Mouse (Mus musculus): ENCODE results near the gene Mon1a. TPM values are rescaled to one million over a fixed set of nuclear protein-coding genes. Genes with fewer than 3 reads are reported as not detected.
A peak's percentile ranks its signal among the peaks of the same experiment; 100 is the strongest.

Gene Mon1a
- total RNA-seq, 2 experiments from 2014 or later, result 22.2 to 25.4 TPM

DNA sequence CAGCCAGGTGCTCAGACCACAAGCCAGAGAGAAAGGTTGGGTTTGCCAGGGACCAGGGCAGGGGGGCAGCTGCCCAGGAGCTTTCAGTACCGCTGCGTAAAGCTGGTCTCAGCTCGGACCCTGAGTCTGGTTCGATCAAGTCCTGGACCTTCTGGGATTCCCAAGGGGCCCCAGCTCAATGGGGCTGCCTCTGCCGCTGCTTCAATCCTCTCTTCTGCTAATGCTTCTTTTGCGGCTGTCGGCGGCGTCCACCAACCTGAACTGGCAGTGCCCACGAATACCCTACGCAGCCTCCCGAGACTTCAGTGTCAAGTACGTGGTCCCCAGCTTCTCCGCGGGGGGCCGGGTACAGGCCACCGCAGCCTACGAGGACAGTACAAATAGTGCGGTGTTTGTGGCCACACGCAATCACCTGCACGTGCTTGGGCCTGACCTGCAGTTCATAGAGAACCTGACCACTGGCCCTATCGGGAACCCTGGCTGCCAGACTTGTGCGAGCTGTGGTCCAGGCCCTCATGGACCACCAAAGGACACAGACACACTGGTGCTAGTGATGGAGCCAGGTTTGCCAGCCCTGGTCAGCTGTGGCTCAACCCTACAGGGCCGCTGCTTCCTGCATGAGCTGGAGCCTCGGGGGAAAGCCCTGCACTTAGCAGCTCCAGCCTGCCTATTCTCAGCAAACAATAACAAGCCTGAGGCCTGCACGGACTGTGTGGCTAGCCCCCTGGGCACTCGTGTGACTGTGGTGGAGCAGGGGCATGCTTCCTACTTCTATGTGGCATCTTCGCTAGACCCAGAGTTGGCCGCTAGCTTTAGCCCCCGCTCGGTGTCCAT lies 19.2 kb downstream of the Mon1a start:
- intact Hi-C loops (cut with DNase I), result no loop called here
- no peak for DNase-seq (ENCODE audit: low spot score in 2 of 2)

DNA sequence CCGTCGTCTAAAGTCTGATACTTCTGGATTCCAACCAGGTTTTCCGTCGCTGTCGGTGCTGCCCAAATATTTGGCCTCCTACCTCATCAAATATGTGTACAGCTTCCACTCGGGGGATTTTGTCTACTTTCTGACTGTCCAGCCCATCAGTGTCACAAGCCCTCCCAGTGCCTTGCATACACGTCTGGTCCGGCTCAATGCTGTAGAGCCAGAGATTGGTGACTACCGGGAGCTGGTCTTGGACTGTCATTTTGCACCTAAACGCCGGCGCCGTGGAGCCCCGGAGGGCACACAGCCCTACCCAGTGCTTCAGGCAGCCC lies 19.8 kb downstream of the Mon1a start:
- DNase-seq (ENCODE audit: low spot score in 2 of 2), result no peak
- intact Hi-C loops (cut with DNase I), result no loop called here

DNA sequence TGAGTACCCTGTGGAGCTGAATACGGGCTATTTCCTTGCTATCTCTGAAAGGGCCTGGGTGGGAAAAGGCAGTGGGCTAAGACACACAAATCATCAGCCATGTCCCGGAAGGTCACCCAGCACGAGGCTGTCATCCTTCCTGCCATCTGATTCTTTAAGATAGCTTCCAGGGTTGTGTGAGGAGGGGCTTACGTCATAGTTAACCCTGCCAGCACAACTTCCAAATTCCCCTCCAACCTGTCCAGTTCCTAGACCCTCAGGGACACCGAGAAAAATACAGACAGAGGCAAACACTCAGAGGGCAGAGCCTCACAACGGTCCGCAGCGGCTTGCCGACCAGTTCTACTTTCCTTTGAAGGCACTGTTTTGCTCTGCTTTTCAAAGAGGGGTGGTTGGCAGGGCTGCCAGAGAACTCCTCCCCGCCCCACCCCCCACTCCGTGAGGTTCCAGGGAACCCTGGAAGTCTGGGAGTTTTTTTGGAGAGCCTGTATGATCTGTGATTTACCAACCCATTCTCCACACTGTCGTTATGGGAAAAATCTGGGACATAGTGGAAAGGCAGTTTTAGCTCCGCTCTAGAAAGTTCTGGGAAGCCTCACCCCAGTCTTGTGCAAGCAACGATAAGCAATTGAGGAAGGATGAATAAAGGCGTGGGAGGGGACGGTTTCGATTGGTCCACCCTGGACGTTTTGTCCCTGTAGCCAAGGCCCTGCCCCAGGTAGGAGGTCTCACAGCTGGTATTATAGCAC lies 20.6 kb downstream of the Mon1a start:
- no peak for DNase-seq (ENCODE audit: low spot score in 2 of 2)
- intact Hi-C loops (cut with DNase I), result no loop called here

DNA sequence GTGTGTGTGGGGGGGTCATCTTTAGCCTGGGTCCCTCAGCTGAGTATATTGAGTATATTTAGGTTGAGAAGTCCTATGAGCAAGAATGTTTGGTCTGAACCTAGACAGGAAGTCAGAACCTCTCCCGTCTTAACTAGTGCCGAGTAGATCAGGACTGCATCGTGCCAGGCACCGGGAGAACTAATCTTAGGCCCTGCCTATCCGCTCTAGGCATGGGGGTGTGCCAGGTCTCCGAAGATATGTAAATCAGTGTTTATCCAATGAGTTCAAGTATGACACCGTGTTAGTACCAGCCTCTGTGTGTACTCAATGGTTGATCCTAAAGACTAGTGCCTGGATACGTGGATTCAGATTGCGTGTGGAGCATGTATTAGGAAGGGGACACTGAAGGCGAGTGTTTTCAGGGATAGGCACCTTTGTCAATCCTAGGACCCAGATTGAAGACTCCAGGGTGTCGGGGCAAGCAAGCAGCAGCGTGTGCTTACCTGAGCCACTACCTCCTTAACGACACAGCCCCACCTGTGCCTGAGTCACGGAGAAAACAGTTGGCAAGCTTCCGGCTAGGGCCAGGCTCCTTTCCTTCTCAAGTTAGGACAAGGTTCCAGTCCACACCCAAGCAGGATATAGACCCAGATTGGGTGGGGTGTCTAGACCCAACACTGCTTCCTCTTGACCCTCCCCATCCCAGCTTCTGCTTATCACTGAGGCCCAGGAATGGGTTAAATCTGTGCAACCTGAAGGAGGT lies 22.2 kb downstream of the Mon1a start:
- intact Hi-C loops (cut with DNase I), result no loop called here
- no peak for DNase-seq (ENCODE audit: low spot score in 2 of 2)

DNA sequence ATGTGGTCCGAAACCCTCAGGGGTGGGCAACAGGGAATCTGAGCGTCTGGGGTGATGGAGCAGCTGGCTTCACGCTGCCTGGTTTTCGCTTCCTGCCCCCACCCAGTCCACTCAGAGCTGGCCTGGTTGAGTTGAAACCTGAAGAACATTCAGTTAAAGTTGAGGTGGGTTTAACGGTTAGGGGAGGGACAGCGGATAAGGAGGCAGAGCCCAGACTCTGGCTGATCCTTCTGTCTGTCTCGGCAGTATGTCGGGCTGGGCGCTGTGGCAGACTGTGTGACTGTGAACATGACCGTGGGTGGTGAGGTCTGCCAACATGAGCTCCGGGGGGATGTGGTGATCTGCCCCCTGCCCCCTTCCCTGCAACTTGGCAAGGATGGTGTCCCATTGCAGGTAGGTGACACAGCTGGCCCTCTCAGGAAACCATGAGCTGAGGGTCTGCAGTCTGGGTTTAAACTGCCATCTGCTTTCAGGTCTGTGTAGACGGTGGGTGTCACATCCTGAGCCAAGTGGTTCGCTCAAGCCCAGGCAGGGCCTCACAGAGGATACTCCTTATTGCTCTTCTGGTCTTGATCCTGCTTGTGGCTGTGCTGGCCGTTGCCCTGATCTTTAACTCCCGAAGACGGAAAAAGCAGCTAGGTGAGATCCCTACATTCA lies 26.9 kb downstream of the Mon1a start:
- intact Hi-C loops (cut with DNase I), result no loop called here

DNA sequence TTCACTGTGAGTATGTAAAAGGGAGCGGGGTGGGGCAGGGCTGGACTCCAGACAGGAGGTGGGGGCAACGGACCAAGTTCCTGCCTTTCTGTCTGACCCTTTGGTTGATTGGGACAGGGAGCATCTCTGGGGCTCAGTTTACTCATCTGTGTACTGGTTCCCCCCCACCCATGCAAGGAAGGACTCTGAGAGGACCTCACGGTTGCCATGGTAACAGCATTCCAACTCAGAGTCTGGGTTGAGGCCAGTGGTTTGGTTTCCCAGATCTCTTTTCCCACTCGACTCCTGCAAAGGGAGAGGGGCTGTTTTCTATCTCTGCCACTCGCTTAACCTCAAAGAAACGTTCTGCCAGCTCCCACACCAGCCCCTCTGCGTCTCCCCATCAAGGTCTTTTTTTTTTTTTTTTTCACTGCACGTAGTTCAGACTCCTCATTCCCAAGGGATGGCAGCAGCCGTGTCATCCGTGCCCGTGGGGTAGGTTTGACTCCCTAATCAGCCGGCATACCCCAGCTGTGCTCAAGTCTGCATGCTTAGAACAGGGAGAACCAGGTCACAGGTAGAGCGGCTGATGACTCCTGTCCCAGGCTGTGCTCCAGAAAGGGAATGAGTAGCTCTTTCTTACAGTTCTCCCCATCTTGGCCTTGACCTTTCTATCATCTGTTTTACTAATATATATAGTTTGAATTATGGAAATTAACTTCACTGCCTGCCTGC lies 30.1 kb downstream of the Mon1a start:
- peak; percentile 54 to 72 for DNase-seq (ENCODE audit: low spot score in 2 of 2)
- intact Hi-C loops (cut with DNase I), result no loop called here

More for the DNA sequence above, 26.9 kb downstream of the Mon1a start:
- no peak for DNase-seq (ENCODE audit: low spot score in 2 of 2)

DNA sequence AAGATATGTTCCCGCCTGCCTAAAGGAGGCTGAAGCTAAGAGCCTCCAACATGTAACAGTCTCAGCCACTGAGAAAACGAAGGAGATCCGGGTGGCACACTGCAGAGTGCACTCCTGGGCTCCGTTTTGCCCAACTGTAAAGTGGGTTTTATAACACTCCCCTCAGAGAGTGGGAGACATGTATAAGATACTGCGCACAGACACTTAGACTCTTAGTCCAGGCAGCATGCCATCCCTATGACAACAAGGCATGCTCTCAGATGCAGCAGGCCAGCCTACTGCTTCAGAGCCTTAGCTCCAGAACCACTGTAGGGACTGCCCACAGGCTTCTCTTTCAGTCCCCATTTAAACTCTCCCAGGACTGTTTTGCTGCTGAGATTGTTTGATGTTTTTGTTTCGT lies 30.9 kb downstream of the Mon1a start:
- peak in 1 of 2 experiments; percentile 69 for DNase-seq (ENCODE audit: low spot score in 2 of 2)
- intact Hi-C loops (cut with DNase I), result no loop called here

DNA sequence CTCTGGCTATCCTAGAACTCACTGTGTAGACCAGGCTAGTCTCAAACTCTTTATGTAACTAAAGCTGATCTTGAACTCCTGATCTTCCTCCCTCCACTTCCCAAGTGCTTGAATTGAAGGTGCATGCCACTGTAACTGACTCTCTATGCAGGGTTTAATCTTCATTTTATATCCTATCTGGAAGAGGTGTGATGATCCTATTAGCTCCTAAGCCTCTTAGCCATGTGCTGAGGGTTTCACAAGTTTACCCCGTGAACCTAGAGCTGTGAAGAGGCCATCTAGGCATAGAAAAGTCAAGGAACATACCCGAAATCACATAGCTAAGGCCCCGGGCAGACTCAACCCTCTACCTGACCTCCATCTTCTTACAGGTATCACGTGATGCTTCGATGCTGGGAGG lies 31.5 kb downstream of the Mon1a start:
- intact Hi-C loops (cut with DNase I), result no loop called here
- DNase-seq (ENCODE audit: low spot score in 2 of 2), result no peak

DNA sequence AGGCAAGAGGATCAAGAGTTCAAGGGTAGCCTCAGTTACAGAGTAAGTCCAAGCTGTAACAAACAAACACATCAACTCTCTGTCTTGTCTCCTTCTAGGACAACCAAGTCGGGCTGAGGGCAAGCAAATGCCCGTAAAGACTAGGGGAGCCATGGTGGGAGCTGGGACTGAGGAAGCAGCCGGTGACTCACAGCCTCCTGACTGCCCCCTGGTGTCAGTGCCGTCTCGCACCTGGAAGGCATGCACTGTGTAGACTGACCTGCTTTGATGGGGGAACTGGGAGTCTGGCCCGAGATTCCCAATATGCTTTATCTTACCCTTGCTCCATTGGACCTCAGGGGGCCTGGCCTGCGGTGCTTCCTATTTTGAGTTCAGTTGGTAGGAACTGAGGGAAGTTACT lies 35.1 kb downstream of the Mon1a start:
- no peak for DNase-seq (ENCODE audit: low spot score in 2 of 2)
- intact Hi-C loops (cut with DNase I), result no loop called here

DNA sequence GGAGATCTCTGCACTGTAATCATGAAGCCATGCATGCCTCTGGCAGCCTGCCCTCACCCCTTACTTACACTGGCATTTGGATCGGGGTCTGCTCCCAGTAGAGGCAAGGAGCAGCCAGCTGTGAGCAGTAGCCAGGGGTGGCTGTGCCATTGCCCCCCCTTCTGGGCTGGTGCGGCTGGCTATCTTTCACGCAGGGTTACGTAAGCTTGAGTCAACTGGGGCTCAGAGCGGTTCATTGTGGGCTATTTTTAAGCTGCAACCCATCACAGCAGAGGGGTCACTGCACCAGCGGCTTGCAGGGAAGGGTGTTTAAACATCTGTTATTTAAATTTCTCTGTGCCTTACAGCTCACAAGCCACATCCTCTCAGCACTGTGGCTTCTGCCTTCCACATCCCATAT lies 36.0 kb downstream of the Mon1a start:
- intact Hi-C loops (cut with DNase I), result no loop called here

DNA sequence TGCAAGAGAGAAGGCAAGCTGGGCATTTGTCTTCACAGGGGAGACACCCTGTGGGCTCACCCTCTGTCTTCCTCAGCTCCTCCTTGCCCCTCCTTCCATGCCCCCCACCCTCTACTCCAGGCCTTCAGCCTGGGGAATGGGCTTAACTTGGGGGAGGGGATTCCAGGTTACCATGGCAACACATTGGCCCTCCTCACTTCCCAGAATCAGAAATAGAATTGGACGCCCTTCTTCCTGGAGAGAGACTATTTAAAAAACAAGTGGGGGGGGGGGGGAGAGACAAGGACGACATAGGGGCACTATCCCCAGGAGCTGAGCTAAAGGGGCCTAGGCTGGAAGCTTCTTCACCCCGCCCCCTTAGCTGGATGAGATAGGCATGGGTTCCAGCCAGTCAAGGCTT lies 37.3 kb downstream of the Mon1a start:
- DNase-seq (ENCODE audit: low spot score in 2 of 2), result no peak
- intact Hi-C loops (cut with DNase I), result no loop called here

More for the DNA sequence above, 36.0 kb downstream of the Mon1a start:
- DNase-seq (ENCODE audit: low spot score in 2 of 2), result no peak

DNA sequence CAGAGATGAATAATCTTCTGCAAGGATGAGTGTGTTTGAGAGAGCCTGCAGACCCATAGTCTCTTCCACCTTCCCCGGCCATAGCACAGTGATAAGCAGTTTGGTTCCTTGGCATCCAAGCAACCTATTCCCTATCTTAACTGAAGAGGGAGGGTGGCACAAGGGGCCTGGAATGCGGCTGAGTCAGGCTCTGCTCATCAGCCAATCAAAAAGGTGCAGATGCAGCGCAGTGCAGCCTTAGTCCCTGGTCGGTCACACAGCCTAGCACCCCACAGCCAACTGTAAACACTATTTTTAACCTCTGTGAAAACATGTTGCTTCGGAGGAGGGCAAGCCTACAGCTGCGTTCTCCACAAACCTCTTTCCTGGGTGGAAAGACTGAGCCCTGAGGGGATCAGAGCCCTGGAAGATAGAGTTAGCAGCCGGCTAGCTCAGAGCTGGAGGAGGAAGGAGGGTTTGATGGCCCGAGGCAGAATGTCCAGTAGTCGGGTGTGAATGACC lies 39.0 kb downstream of the Mon1a start:
- peak in 1 of 2 experiments; percentile 43 for DNase-seq (ENCODE audit: low spot score in 2 of 2)
- intact Hi-C loops (cut with DNase I), result no loop called here

DNA sequence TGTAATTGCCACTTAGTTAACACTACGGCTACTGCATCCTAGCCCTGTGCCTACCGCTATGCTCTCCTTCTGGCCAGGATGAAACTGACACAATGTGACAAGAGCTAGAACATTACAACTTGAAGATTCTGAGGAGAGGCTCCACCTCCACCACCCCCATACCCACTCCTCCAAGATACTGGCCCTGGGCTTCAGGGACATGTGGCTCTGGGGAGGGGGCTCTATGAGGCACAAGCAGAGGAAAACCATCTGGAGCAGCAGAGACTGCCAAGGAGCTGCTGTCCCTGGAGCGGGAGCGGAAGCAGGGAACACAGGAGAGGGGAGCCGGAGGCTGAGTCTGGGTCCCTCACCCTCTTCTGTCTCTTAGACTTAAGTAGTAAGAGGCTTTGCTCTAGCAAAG lies 39.8 kb downstream of the Mon1a start:
- DNase-seq (ENCODE audit: low spot score in 2 of 2), result peak in 1 of 2 experiments; percentile 40
- intact Hi-C loops (cut with DNase I), result no loop called here

DNA sequence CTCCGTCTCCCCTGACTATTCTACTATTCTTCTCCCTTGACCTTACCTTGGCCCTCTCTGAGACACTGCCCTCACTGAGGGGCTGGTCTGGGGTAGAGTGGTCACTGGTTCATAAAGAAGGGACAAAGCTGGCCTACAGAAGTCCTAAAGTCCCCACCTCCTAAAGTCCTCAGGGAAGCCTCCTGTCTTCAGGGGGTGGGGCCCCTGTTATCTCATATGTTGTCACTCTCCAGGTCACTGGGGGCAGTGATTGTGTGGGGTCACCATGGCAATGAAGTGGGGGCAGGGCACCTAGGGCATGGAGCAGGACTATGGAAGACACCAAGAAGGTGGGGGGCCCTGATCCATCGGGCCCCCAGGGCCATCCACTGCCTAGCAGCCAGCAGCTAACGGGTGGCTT lies 40.2 kb downstream of the Mon1a start, which contains the start of gene Actl11:
Actl11 (plus strand) TSS at position 301 of the 400 bp plus-strand sequence.
- no peak for DNase-seq (ENCODE audit: low spot score in 2 of 2)
- intact Hi-C loops (cut with DNase I), result no loop called here

DNA sequence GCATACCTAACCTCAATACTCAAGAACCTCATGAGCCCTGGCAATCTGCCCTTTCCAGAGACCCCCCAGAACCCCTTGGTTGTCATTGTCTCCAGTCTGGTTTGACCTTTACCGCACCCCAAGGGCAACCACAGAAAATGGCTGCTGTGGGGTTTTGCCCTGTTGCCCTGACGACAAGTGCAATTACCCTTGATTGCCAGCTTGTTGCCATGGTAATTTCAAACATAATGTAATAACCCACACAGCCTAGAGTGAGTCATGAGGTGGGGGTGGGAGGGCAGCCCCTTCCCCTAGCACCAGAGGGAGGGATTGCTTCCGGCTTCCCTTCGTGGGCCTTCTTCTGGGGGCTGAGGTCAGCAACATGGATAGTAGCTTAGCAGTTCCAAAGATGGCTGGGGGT lies 44.3 kb downstream of the Mon1a start:
- intact Hi-C loops (cut with DNase I), result no loop called here
- DNase-seq (ENCODE audit: low spot score in 2 of 2), result no peak

DNA sequence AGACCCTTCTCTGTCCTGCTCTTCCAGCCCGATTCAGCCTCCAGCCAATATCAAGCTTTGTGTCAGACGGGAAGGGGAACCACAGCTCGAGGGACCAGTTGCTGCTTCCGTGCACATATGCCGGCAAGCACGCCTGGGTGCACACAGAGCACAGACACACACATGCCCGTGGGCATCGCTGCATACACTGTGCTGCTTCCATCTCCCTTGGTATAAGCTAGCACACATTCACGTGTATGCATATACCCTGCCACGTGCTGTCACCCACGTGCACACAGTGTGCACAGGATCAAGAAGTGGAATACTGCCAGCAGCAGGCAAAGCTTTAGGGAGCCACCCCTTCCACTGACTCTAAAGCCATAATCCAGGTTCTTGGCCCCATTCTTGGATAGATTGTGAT lies 46.2 kb downstream of the Mon1a start:
- DNase-seq (ENCODE audit: low spot score in 2 of 2), result peak; percentile 61 to 71
- intact Hi-C loops (cut with DNase I), result no loop called here

DNA sequence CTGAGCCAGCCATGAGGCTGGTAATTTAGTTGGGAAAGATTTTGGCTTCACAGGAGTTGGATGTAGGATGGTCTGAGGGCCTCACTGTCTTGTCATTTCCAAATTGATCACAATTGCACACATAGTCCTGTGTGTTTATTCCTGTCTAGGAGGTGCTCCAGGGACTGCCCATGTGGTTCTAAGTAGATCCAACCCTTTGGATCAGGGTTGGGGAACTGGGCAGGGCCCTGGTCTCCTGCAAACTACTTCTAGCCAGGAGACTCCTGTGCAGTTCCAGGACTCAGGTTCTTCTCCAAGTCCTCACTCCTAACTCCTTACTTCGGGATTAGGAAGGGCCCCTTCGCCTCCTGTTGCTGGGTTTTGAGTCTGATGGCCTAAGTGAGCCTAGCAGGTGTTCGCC lies 47.4 kb downstream of the Mon1a start, which contains the start of gene Camkv:
Camkv (plus strand) TSS at position 301 of the 400 bp plus-strand sequence.
- no peak for DNase-seq (ENCODE audit: low spot score in 2 of 2)
- intact Hi-C loops (cut with DNase I), result no loop called here

DNA sequence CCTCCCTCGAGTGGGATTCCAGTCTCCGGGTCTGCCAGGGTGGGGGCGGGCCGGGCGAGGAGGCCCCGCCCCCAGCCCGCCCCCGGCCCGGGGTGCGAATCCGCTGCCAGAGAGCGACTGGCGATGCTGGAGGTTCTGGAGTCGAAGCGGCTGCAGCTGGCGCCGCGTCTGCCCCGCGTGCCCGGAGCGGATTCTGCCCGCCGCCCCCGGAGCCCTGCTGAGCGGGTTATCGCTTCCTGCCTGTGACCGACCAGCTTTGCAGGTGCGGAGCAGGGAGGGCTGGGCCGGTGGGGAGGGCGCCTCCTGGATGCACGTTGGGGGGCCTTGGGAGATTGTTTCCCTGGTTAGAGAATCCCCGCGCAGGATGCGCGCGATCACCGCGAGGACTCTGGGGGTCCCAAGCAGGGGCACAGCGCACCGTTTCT lies 47.9 kb downstream of the Mon1a start:
- intact Hi-C loops (cut with DNase I), result loop anchor here (1.0 kb wide), 1 partner anchor 25 kb away; no protein-coding TSS in a partner anchor
- peak; percentile 69 to 74 for DNase-seq (ENCODE audit: low spot score in 2 of 2)
